1 mouse cellular context compared by ENCODE assay signal in genomic region chr10:81014393-81015384, GRCm38 (mm10).
TF ChIP-seq lines count a peak whose summit lies in the region.

Gene Gng7 (minus strand): TSS chr10:81014945.

TF ChIP-seq in MEL, 35 proteins besides CTCF, POLR2A, EP300 and RAD21 (continued from another document):
- TF ChIP-seq POLR2AphosphoS5 (IDR thresholded peaks at IDR 0.05; ENCODE audit: borderline replicate concordance, low read depth, low read length) (no peak), CHD1 (IDR thresholded peaks at IDR 0.05; ENCODE audit: low read depth, low read length) (no peak), TAL1 (IDR thresholded peaks at IDR 0.05; ENCODE audit: low read length) (no peak), ELF1 (IDR thresholded peaks at IDR 0.05; ENCODE audit: low read depth, low read length) (0 out of 2 replicates have a peak, but pooled peaks have one; percentile 46), BHLHE40 (IDR thresholded peaks at IDR 0.05; ENCODE audit: borderline replicate concordance, low read depth, low read length) (no peak)
